Mouse (Mus musculus): ENCODE results near the gene Olfr1463. TPM values are rescaled to one million over a fixed set of nuclear protein-coding genes. Genes with fewer than 3 reads are reported as not detected.

Gene Olfr1463
- not detected for total RNA-seq (2023)

DNA sequence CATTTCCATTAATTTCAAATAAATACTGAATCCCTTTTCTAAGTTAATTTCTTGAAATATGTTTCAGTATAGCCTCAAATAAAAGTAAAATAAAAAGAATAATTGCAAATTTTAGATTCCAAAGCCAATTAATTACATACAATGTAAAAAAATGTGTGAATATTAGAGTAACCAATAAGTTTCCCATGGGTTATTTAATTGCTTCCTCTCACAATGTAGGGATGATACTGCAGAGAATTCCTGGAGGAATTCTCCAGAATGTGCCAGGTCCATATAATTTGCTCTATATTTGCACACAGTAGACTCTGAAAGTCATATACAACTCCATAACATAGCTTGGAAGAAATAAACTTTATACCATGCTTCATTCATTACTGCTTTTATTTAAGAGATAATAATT, at the start of gene Olfr1463:
Gene Olfr1463 (plus strand): TSS at position 301 of the 400 bp plus-strand sequence.

GRCm38 (mm10) chr19:13185434-13185833, 45.7 kb upstream of the Olfr1463 start, which contains the start of gene Olfr1462:
Olfr1462 (plus strand) TSS chr19:13185734.

Other genes starting within 250 kb of the Olfr1463 start
- not detected for gene Olfr1451, start 236.3 kb upstream of the Olfr1463 start, total RNA-seq (2023)
- gene Olfr1453, start 203.0 kb upstream of the Olfr1463 start, total RNA-seq (2023): not detected
- not detected for gene Olfr1454, start 170.7 kb upstream of the Olfr1463 start, total RNA-seq (2023)
- not detected for gene Olfr1457, start 133.4 kb upstream of the Olfr1463 start, total RNA-seq (2023)
- not detected for gene Olfr1458, start 124.6 kb upstream of the Olfr1463 start, total RNA-seq (2023)
- not detected for gene Olfr1459, start 81.8 kb upstream of the Olfr1463 start, total RNA-seq (2023)
- gene Olfr1461, start 68.3 kb upstream of the Olfr1463 start, total RNA-seq (2023): not detected
- gene Olfr1462, start 45.6 kb upstream of the Olfr1463 start, total RNA-seq (2023): not detected
- not detected for gene Olfr1465, start 84.2 kb downstream of the Olfr1463 start, total RNA-seq (2023)
- gene Olfr1466, start 107.5 kb downstream of the Olfr1463 start, total RNA-seq (2023): not detected
- gene Olfr1467, start 130.9 kb downstream of the Olfr1463 start, total RNA-seq (2023): not detected
- gene Olfr1469, start 176.5 kb downstream of the Olfr1463 start, total RNA-seq (2023): not detected
- not detected for gene Olfr1471, start 212.1 kb downstream of the Olfr1463 start, total RNA-seq (2023)
- gene Olfr1472, start 224.8 kb downstream of the Olfr1463 start, total RNA-seq (2023): not detected
- not detected for gene Olfr1474, start 238.2 kb downstream of the Olfr1463 start, total RNA-seq (2023)
- not detected for gene Olfr1475, start 248.9 kb downstream of the Olfr1463 start, total RNA-seq (2023)